Mouse (Mus musculus) MEL (cell line): ENCODE measurements around the gene Fermt3. TPM values are rescaled to one million over a fixed set of nuclear protein-coding genes. Genes with fewer than 3 reads are reported as not detected.

Experiments used
- DNase-seq: peaks from one replicate; pipeline ENCODE4 v3.0.0; 2011; ENCODE audit warnings: low read depth, low spot score
- H3K27ac ChIP-seq: 2 replicates; pipeline ENCODE4 v1.5.1; 2012; ENCODE audit warnings: low read depth, mild to moderate bottlenecking, control low read depth, low read length, moderate library complexity; ENCODE audit not compliant: control insufficient read depth
- H3K27me3 ChIP-seq, 2 experiments: fragments of 150-350 bp in 1 of 2; sonication (generic) in 1 of 2; 2 replicates each; pipeline ENCODE4 v1.6.1; 2012; ENCODE audit warnings: low read length in 2 of 2, mild to moderate bottlenecking in 2 of 2, improper control_type of control experiment in 1 of 2, moderate library complexity in 1 of 2; ENCODE audit not compliant: insufficient read depth in 2 of 2, control insufficient read depth in 1 of 2
- H3K36me3 ChIP-seq, 2 experiments: 2 replicates each; pipeline ENCODE4 v1.6.1; 2012 to 2014; ENCODE audit warnings: low read length in 2 of 2, improper control_type of control experiment in 1 of 2, inconsistent platforms in 1 of 2, mild to moderate bottlenecking in 1 of 2; ENCODE audit not compliant: insufficient read depth in 2 of 2, control insufficient read depth in 1 of 2
- H3K4me1 ChIP-seq, 2 experiments: fragments of 150-350 bp in 1 of 2; sonication (generic) in 1 of 2; 2 replicates each; pipeline ENCODE4 v1.6.1; 2012; ENCODE audit warnings: low read length in 2 of 2, improper control_type of control experiment in 1 of 2, mild to moderate bottlenecking in 1 of 2; ENCODE audit not compliant: insufficient read depth in 2 of 2, control insufficient read depth in 1 of 2
- H3K4me3 ChIP-seq, 2 experiments: fragments of 150-350 bp in 1 of 2; sonication (generic) in 1 of 2; 2 replicates each; pipeline ENCODE4 v1.5.1; 2012; ENCODE audit warnings: low read depth in 2 of 2, low read length in 2 of 2, mild to moderate bottlenecking in 2 of 2, moderate library complexity in 2 of 2, control low read depth in 1 of 2, improper control_type of control experiment in 1 of 2; ENCODE audit not compliant: control insufficient read depth in 1 of 2, insufficient read depth in 1 of 2
- H3K79me2 ChIP-seq: 2 replicates; pipeline ENCODE4 v1.6.1; 2012; ENCODE audit warnings: mild to moderate bottlenecking, low read length, moderate library complexity; ENCODE audit not compliant: control insufficient read depth, poor library complexity, insufficient read depth
- H3K9ac ChIP-seq: 2 replicates; pipeline ENCODE4 v1.6.1; 2012; ENCODE audit warnings: low read depth, mild to moderate bottlenecking, control low read depth, low read length, moderate library complexity; ENCODE audit not compliant: control insufficient read depth, poor library complexity, severe bottlenecking
- H3K9me3 ChIP-seq: fragments of 150-350 bp; sonication (generic); replicated peaks from 2 replicates; pipeline ENCODE4 v1.6.1; 2012; ENCODE audit warnings: mild to moderate bottlenecking, low read length, improper control_type of control experiment, moderate library complexity; ENCODE audit not compliant: insufficient read depth
- BHLHE40 ChIP-seq: IDR thresholded peaks from 2 replicates; pipeline ENCODE4 v1.6.1; 2012; ENCODE audit warnings: low read depth, mild to moderate bottlenecking, inconsistent platforms, low read length, improper control_type of control experiment, borderline replicate concordance
- CHD1 ChIP-seq: IDR thresholded peaks from 2 replicates; pipeline ENCODE4 v1.6.1; 2012; ENCODE audit warnings: low read depth, mild to moderate bottlenecking, inconsistent platforms, low read length, improper control_type of control experiment
- CHD2 ChIP-seq: IDR thresholded peaks from 2 replicates; pipeline ENCODE4 v1.6.1; 2011; ENCODE audit warnings: low read length, improper control_type of control experiment
- ELF1 ChIP-seq: IDR thresholded peaks from 2 replicates; pipeline ENCODE4 v1.6.1; 2014; ENCODE audit warnings: low read depth, mild to moderate bottlenecking, inconsistent platforms, low read length, improper control_type of control experiment, moderate library complexity
- ETS1 ChIP-seq: IDR thresholded peaks from 2 replicates; pipeline ENCODE4 v1.6.1; 2012; ENCODE audit warnings: low read depth, mild to moderate bottlenecking, inconsistent platforms, low read length, improper control_type of control experiment, moderate library complexity
- GABPA ChIP-seq: IDR thresholded peaks from 2 replicates; pipeline ENCODE4 v1.6.1; 2012; ENCODE audit warnings: low read depth, mild to moderate bottlenecking, inconsistent platforms, low read length, improper control_type of control experiment, moderate library complexity
- HCFC1 ChIP-seq: IDR thresholded peaks from 2 replicates; pipeline ENCODE4 v1.6.1; 2012; ENCODE audit warnings: low read depth, mild to moderate bottlenecking, inconsistent platforms, low read length, improper control_type of control experiment, moderate library complexity
- JUND ChIP-seq: IDR thresholded peaks from 2 replicates; pipeline ENCODE4 v1.6.1; 2011; ENCODE audit warnings: low read depth, mild to moderate bottlenecking, improper control_type of control experiment, low read length
- KAT2A ChIP-seq: conservative IDR thresholded peaks from 2 replicates; pipeline ENCODE4 v1.6.1; 2012; ENCODE audit warnings: low read depth, low read length, improper control_type of control experiment, inconsistent platforms
- MAFK ChIP-seq: IDR thresholded peaks from 2 replicates; pipeline ENCODE4 v1.6.1; 2011; ENCODE audit warnings: low read depth, mild to moderate bottlenecking, low read length, improper control_type of control experiment, borderline replicate concordance
- MYB ChIP-seq: IDR thresholded peaks from 2 replicates; pipeline ENCODE4 v1.6.1; 2011; ENCODE audit warnings: mild to moderate bottlenecking, low read depth, low read length, improper control_type of control experiment
- NELFE ChIP-seq: IDR thresholded peaks from 2 replicates; pipeline ENCODE4 v1.6.1; 2011; ENCODE audit warnings: low read depth, low read length, improper control_type of control experiment
- NRF1 ChIP-seq: IDR thresholded peaks from 2 replicates; pipeline ENCODE4 v1.6.1; 2014; ENCODE audit warnings: low read depth, mild to moderate bottlenecking, inconsistent platforms, low read length, improper control_type of control experiment, moderate library complexity; ENCODE audit not compliant: poor library complexity, insufficient read depth, severe bottlenecking
- SIN3A ChIP-seq: IDR thresholded peaks from 2 replicates; pipeline ENCODE4 v1.6.1; 2012; ENCODE audit warnings: low read length, improper control_type of control experiment, inconsistent platforms
- TAL1 ChIP-seq: IDR thresholded peaks from 2 replicates; pipeline ENCODE4 v1.6.1; 2012; ENCODE audit warnings: mild to moderate bottlenecking, inconsistent platforms, low read length, moderate library complexity, mixed read lengths
- TCF12 ChIP-seq: IDR thresholded peaks from 2 replicates; pipeline ENCODE4 v1.6.1; 2014; ENCODE audit warnings: low read depth, mild to moderate bottlenecking, inconsistent platforms, low read length, improper control_type of control experiment, moderate library complexity
- ZC3H11A ChIP-seq: IDR thresholded peaks from 2 replicates; pipeline ENCODE4 v1.6.1; 2012; ENCODE audit warnings: low read depth, mild to moderate bottlenecking, inconsistent platforms, low read length, improper control_type of control experiment
- ZKSCAN1 ChIP-seq: IDR thresholded peaks from 2 replicates; pipeline ENCODE4 v1.6.1; 2012; ENCODE audit warnings: low read depth, mild to moderate bottlenecking, inconsistent platforms, low read length, improper control_type of control experiment, moderate library complexity
- polyA plus RNA-seq, 2 experiments: library from polyadenylated mRNA; stranded (reverse) in 1 of 2; unstranded in 1 of 2; fragments of >175 nt in 1 of 2; fragments of >200 nt in 1 of 2; gene quantifications; 2 replicates each; pipeline versions ENCODE4 v1.2.1 to v1.2.4; 2012; ENCODE audit warnings: low replicate concordance in 2 of 2, low read depth in 1 of 2; ENCODE audit not compliant: insufficient read length in 2 of 2, insufficient read depth in 1 of 2, missing spikeins in 1 of 2
- total RNA-seq: library from RNA; depleted of rRNA; stranded (reverse); fragments of 300-350 nt; gene quantifications from 2 replicates; pipeline ENCODE4 v1.2.3, GENCODE M21; 2012

Gene Fermt3
- total and polyA plus RNA-seq, 3 experiments, result 244 to 329 (median 327) TPM

DNA sequence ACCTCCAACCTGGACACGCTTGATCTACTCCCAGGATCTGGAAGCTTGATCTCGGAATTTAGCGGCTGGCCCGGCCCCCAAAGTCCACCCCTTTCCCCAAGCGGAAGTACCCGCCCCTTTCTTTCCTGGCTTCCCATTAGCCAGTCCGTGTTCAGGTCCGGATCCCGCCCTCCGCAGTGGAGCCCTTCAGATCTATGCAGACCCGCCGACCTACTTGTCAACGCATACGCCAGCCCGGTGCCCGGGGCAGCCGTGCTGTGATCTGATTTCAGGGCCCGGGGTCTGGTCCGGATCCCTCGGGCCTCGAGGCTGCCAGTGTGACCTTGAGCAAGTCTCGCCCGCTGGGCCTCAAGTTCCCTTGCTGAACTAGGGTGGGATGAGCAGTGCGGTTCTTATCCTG lies 23.3 kb downstream of the Fermt3 start, which contains the start of the genes Nudt22 and Trpt1 (continued):
- TF ChIP-seq MYB (no peak), ZKSCAN1 (no peak), CHD2 (no peak), CHD1 (no peak), SIN3A (peak; percentile 56; the same call in 1 of the 2 replicates), ZC3H11A (no peak), NRF1 (no peak), ETS1 (no peak), TCF12 (peak; percentile 47; the same call in 1 of the 2 replicates), JUND (no peak), MAFK (no peak)

DNA sequence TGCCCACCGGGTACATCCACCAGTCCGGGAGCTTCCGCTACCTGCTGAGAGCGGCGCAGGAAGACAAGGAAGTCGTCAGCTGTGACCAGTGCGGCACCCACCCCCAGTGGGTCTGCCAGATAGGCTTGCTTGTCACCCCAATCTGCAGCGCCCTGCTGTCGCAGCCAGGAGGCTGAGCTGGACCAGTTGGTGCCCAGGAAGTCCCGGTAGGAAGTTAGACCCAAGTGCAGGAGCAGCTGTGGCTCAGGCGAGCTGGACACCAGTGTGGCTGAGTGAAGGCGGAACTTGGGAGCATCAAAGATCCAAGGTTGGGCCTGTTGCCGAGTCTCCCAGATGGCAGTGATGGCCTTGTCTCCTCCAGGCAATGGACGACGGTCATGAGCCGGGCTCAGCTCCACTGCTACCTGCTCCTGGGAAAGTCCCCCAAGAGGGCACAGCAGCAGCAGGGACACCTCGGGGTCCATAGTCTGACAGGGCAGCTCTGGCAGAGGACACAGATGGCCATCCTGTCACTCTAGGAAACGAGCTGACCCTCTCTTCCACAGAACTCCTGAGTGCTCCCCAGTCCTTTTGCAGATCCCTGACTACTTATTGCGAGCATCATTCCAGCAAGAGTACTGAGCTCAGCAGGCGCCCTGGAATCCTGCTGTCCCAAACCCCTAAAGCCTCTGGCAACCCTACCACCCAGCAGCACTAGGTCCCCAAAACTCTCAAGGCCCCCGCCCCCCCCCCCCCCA lies 23.8 kb downstream of the Fermt3 start:
- peak overlapping the region; percentile 69 for H3K9ac ChIP-seq
- H3K9me3 ChIP-seq, result no peaks in the 10 kb centered on the region
- H3K4me3 ChIP-seq, result peak overlapping the region; percentile 63 to 89
- TF ChIP-seq BHLHE40 (no peak), GABPA (no peak), NELFE (no peak; the same call in 1 of the 2 replicates), TCF12 (0 out of 2 replicates have a peak, but pooled peaks have one; percentile 18), CHD2 (no peak), TAL1 (peak; percentile 61), ETS1 (peak; percentile 57; the same call in 1 of the 2 replicates), JUND (no peak), HCFC1 (peak; percentile 20; the same call in 1 of the 2 replicates), ELF1 (peak; percentile 54; the same call in 1 of the 2 replicates), KAT2A (no peak)
- no peaks in the 10 kb centered on the region for H3K27me3 ChIP-seq
- H3K4me1 ChIP-seq, result peaks cover 2 to 22% of the 10 kb centered on the region in 2 experiments; a peak in 3 of 4 replicates
- peaks cover 2 to 3% of the 10 kb centered on the region in 2 experiments; a peak in 1 of 4 replicates for H3K36me3 ChIP-seq
- peaks cover 4% of the 10 kb centered on the region; the same call in 1 of the 2 replicates for H3K79me2 ChIP-seq
- no peak overlapping the region for H3K27ac ChIP-seq
- DNase-seq, result peak; percentile 69
